Mouse (Mus musculus): ENCODE measurements around the gene Haus2. TPM values are rescaled to one million over a fixed set of nuclear protein-coding genes. Genes with fewer than 3 reads are reported as not detected.
"Not testable (repeated sequence)": the region's sequence is repeated elsewhere in the genome, so short reads cannot be mapped to it uniquely, and the experiment has no call there.

Haus2 gene
- 10 to 100 TPM; 16.7 to 17.2 TPM for total RNA-seq (2021)

DNA sequence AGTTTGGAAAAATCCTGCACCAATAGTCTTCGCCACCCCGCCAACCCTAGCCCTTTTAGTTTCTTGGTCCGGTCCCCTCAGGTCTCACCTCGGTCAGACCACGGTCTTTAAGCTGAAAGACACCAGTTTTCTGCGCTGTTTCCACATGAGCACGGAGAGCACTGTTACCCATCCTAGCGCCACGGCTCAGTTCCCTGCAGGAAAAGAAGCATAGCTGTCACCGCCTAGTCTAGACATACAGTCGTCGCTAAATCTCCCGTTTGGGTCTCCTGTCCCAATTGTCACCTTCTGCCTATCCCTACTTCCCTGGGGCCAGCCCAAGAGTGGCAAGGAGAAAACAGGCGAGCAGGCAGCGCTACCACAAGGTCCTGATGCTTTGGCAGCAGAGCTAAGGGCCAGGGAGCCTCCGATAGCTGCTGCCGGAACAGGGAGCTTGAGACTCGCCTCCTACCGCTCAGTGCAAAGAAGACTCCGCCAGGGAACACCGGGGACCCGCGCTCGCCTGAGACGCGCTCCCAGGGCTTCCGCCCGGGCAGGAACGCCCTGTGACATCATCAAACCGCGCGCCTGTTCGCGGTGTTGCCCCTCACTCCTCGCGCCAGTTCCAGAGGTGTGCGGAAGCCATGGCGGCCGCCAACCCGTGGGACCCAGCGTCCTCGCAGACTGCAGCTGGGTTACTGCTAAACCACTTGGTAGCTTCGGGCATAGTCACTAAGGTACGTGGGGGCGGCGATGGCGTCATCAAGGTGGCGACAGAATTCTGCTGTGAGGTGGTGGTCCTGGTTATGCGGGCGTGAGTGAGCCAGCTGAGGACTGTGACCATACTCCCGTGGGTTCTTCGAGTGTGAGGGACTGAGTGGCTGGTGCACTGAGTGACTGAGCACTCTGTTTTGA lies at the start of gene Haus2, which contains the start of gene Lrrc57:
TSS of gene Haus2 (plus strand) at position 554 of the 894 bp plus-strand sequence.
TSS of gene Lrrc57 (minus strand) at position 691 of the 894 bp plus-strand sequence.
- intact Hi-C loops (cut with DNase I): no loop called here

DNA sequence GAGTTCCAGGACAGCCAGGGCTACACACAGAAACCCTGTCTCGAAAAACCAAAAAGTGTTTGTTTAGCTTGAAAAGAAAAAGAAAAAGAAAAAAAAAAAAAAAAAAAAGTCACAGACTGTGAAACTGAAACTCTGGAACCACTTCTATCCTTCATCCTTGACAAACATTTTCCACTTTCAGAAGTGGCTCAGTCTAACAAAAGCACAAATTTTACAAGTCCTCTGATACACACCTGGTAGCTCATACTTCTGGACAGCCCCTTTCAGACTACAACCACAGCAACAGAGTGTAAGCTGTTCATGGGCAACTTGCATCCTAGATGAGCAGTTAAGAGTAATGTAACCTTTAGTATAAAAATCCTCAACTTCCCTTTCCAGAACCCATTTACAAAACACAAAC lies 47.7 kb upstream of the Haus2 start:
- no peak for DNase-seq (ENCODE audit: extremely low spot score in 1 of 2, low spot score in 2 of 2)
- intact Hi-C loops (cut with DNase I): loop anchor here (10.0 kb wide), 1 partner anchor 93 kb away; no protein-coding TSS in a partner anchor

More for the DNA sequence above, at the start of gene Haus2, which contains the start of gene Lrrc57:
- peak; percentile 91 to 96 for DNase-seq (ENCODE audit: extremely low spot score in 1 of 2, low spot score in 2 of 2)

- no peak for DNase-seq (ENCODE audit: extremely low spot score in 1 of 2, low spot score in 2 of 2)
- intact Hi-C loops (cut with DNase I): loop anchor here (2.0 to 10.0 kb wide), 2 partner anchors 44 to 92 kb away; no protein-coding TSS in a partner anchor
Observed at GRCm38 (mm10) chr2:120562859-120563234, 46.3 kb upstream of the Haus2 start.

GRCm38 (mm10) chr2:120563235-120563990 lies 45.8 kb upstream of the Haus2 start, which contains the start of gene Zfp106:
Gene Zfp106, minus strand, starts transcription at chr2:120563843.
- intact Hi-C loops (cut with DNase I): loop anchor here (2.0 to 10.0 kb wide), 2 partner anchors 43 to 91 kb away; no protein-coding TSS in a partner anchor
- peak; percentile 85 to 92 for DNase-seq (ENCODE audit: extremely low spot score in 1 of 2, low spot score in 2 of 2)

GRCm38 (mm10) chr2:120564548-120565188 lies 44.5 kb upstream of the Haus2 start:
- intact Hi-C loops (cut with DNase I): loop anchor here (10.0 kb wide), 1 partner anchor 90 kb away; no protein-coding TSS in a partner anchor
- not testable (repeated sequence) for DNase-seq (ENCODE audit: extremely low spot score in 1 of 2, low spot score in 2 of 2)

- DNase-seq (ENCODE audit: extremely low spot score in 1 of 2, low spot score in 2 of 2): no peak
- intact Hi-C loops (cut with DNase I): loop anchor here (10.0 kb wide), 1 partner anchor 89 kb away; no protein-coding TSS in a partner anchor
Observed at GRCm38 (mm10) chr2:120565363-120565762, 43.8 kb upstream of the Haus2 start.

DNA sequence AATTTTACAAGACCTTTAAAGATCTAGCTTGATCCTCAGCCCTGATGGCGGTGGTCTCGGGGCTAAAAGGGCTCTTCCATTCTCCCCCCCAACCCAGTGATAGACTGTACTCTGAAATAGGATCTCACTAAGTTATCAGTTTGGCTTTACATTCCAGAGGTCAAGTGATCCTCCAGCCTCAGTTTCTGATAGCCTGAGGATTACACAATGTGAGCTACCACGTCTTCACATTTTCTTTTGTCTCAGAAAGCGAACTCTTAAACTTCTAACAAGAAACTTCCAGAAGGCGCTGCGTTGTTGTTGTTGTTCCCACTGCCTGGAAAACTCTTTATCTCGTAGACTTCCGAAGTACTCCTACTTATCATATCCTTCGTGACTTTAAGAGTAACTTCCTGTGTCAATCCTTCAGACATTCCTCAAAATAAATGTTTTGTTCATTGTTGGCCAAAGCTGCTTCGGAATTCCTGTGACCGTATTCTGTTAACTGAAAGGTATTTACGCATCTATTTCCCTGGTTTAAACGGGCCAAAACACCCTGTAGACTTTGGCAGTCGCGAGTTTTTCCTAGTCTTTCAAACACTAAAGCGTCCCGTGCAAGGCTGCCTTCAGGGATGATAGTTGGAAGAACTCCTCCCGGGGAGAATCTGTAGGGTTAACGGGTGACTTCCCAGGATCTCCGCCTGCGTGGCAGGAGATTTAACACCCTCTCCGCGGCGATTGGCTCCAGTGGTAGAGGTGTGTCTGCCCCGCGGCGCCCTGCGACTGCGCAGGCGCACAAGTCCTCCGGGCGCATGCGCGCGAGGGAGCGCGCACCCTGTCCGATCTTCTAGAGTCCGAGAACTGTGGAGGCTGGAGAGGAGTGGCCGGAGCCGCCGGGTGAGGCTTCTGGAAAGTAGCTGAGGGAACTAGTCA lies 42.0 kb upstream of the Haus2 start, which contains the start of gene Snap23:
TSS of gene Snap23 (plus strand) at position 786 of the 912 bp plus-strand sequence.
- peak; percentile 90 to 95 for DNase-seq (ENCODE audit: extremely low spot score in 1 of 2, low spot score in 2 of 2)
- intact Hi-C loops (cut with DNase I): loop anchor here (10.0 kb wide), 1 partner anchor 88 kb away; no protein-coding TSS in a partner anchor

DNA sequence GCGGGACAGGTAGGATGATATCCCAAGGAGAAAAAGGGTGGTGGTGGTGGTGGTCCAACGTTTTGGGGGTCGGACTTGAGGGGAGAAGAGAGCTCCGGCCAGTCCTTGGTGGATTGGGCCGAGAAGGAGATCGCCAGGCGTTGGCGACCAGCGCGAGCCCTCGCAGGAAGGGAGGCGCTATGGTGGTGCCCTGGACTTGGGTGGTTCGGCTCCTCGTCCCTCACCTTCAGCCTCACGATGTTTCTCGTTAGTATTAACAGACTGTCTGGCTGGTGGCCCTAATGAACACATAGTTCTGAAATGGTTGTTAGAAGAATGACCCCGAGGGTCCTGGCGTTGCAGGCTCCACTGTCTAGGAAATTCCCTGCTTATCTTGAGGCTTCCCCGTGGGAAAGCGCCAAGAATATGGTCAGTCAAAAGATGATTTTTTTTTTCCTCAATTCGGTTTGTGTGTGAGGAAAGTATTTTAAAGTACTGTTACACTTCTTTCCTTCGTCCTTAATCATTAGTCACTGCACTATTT lies 41.3 kb upstream of the Haus2 start:
- DNase-seq (ENCODE audit: extremely low spot score in 1 of 2, low spot score in 2 of 2): no peak
- intact Hi-C loops (cut with DNase I): loop anchor here (10.0 kb wide), 1 partner anchor 87 kb away; no protein-coding TSS in a partner anchor

GRCm38 (mm10) chr2:120571081-120571480 lies 38.1 kb upstream of the Haus2 start:
- intact Hi-C loops (cut with DNase I): no loop called here
- DNase-seq (ENCODE audit: extremely low spot score in 1 of 2, low spot score in 2 of 2): no peak

DNA sequence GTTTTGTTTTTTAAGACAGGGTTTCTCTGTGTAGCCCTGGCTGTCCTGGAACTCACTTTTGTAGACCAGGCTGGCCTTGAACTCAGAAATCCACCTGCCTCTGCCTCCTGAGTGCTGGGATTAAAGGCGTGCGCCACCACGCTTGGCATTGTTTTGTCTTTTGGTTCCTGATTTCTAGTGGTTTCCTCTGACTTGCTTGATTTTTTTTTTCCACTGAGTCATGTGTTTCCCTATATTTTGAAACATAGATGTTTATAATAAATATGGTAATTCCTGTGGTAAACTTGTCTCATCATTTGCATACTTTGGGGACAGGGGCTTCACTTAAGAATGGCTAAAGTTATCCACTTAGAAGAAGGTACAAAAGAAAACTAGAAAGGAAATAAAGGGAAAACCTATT lies 37.0 kb upstream of the Haus2 start:
- intact Hi-C loops (cut with DNase I); DNase-seq (ENCODE audit: extremely low spot score in 1 of 2, low spot score in 2 of 2): not testable (repeated sequence)

DNA sequence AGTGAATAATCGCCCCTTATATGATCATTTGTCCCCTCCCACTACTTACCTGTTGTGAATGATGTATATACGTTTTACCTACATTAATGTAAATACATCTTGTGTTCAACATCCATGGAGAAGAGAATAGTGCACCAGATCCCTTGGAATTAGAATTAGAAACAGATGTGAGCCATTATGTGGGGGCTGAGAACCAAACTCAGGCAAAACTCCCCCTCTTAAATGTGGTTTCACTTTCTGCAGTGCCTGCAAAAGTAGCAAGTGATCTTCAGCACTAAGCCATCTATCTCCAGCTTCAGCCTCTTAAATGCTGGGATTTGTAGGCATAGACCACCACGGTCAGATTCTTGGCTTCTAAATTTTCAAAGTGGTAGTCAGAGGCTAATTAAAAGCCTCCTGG lies 34.1 kb upstream of the Haus2 start:
- intact Hi-C loops (cut with DNase I): no loop called here
- no peak for DNase-seq (ENCODE audit: extremely low spot score in 1 of 2, low spot score in 2 of 2)

DNA sequence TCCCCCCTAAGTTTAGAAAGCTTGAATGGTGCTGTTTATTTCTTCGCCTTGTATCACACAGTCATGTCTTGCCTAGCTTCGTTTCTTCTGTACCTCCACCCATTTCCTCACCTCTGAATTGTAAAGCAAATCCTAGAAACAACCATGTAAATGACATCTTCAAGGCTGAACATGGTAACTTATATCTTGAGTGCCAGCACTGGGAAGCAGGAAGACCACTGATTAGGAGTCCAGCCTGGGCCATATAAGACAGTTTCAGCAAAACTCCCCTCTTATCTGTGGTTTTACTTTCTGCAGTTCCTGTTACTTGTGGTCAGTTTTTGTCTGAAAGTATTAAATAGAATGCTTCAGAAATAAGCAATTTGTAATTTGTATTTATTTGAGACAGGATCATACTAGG lies 33.2 kb upstream of the Haus2 start:
- intact Hi-C loops (cut with DNase I): no loop called here
- no peak for DNase-seq (ENCODE audit: extremely low spot score in 1 of 2, low spot score in 2 of 2)

GRCm38 (mm10) chr2:120577799-120578198 lies 31.4 kb upstream of the Haus2 start:
- DNase-seq (ENCODE audit: extremely low spot score in 1 of 2, low spot score in 2 of 2): no peak
- intact Hi-C loops (cut with DNase I): no loop called here

DNA sequence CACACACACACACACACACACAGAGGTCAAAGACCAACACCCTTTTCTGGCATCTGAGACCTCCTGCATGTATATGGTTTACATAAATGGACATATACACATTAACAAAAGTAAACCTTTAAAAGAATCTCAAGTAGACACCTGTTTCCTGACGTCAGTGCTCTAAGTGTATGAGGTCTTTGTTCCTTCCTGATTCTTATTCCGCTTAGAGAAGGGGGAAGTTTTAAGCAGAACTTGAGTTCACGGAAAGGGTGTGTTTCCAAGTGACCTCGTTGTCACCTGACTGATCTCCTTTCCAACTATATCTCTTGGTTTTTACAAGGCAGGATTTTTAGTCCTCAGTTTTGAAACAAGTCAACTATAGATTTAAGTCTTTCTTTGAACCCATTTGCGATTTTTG lies 30.9 kb upstream of the Haus2 start:
- DNase-seq (ENCODE audit: extremely low spot score in 1 of 2, low spot score in 2 of 2): no peak
- intact Hi-C loops (cut with DNase I): no loop called here

DNA sequence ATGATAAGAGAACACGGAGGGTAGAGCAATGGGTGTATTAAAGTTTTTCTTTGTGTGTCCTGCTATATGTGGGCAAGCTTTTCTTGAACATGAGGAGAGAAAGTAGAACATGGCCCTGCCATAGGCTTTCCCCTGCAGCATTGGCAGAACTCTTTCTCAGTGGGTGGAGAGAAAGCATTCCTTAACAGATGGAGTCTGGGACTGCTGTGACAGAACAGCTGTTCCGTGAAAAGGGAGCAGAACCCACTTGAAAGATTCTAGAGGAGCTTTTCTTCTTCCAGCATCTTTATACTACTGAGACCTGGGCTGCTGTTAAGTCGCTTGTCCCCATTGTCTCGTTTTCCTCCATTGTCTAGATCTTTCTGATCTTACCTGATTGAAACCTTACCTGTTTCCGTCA lies 19.4 kb upstream of the Haus2 start:
- intact Hi-C loops (cut with DNase I): no loop called here
- peak in 1 of 2 experiments; percentile 51 for DNase-seq (ENCODE audit: extremely low spot score in 1 of 2, low spot score in 2 of 2)

GRCm38 (mm10) chr2:120592227-120592626 lies 17.0 kb upstream of the Haus2 start:
- DNase-seq (ENCODE audit: extremely low spot score in 1 of 2, low spot score in 2 of 2): no peak
- intact Hi-C loops (cut with DNase I): no loop called here

DNA sequence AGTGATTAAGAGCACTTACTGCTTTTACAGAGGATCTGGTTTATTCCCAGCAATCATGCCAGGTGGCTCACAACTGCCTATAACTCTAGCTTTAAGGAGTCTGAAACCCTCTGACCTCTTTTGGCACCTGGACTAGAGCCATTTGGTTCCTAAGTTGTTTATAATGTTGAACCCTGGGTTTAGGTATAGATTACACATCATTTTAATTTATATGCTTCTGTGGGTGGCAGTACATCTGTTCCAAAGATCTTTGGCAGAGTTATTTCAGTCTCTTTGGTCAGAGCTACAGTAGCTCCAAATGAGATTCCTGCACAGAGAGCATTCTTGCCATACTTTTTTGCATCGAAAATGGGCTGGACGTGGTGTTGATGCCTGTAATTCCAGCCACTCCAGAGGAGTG lies 11.4 kb upstream of the Haus2 start:
- DNase-seq (ENCODE audit: extremely low spot score in 1 of 2, low spot score in 2 of 2): no peak
- intact Hi-C loops (cut with DNase I): no loop called here

Data from left cerebral cortex, postnatal 10 days (tissue).